Mouse (Mus musculus): ENCODE results near the gene Tmem115. TPM values are rescaled to one million over a fixed set of nuclear protein-coding genes. Genes with fewer than 3 reads are reported as not detected.

The Tmem115 gene
- total RNA-seq, 2 experiments from 2014 or later, result 1.9 to 5.9 TPM

- ATAC-seq (replicated peaks; ENCODE audit: low FRiP score, poor library complexity, severe bottlenecking), result no peak
Measured at GRCm38 (mm10) chr9:107520331-107520730, 13.4 kb upstream of the Tmem115 start.

DNA sequence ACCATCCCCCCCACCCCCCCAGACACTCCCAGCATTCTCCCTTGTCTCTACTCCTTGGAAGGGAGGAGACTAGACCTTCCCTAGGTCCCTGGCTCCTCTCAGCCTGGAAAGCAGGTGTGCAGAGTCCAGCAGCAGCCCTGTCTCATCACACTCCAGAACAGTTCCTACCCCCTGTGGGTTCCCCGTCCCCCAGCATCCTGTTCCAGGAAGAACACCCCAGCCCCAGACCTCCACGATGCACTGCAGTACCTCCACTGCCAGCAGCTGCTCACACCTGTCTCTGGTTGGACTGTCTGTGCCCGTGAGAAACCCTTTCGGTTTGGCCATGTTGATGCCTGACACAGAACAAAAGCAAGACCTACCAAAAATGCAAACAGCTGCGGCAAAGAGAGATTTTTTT, 12.6 kb upstream of the Tmem115 start:
- no peak for ATAC-seq (replicated peaks; ENCODE audit: low FRiP score, poor library complexity, severe bottlenecking)

DNA sequence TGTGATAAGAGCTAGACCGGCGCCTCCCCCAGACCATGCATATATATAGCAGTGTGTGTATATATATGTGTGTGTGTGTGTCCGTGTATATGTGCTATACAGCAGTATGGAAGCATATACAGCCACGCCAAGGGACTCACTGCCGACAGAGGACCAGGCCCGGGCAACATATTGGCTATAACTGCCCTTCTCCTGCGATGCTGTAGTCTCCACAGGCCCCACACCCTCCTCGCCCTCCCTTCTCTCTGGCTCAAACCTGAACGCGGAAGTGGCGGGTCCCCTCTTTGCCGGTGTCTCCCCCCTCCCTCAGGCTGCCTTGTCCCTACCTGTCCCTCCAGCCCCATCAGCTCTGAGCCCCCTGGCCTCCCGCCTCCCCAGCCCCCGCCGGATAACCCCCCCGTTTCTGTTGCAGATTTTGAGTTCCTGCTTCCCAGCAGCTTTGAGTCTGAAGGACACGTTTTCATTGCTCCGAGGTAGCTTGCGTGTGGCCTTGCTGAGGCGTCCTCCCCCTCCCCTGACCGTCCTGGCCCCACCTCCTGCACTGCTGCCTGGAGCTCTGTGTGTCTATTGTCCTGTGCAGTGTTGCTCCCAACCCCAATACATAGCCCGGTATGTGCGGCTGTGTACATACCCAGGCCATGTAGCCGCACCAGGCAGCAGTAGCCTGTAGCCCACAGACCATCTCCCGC, 11.9 kb upstream of the Tmem115 start:
- ATAC-seq (replicated peaks; ENCODE audit: low FRiP score, poor library complexity, severe bottlenecking), result no peak

DNA sequence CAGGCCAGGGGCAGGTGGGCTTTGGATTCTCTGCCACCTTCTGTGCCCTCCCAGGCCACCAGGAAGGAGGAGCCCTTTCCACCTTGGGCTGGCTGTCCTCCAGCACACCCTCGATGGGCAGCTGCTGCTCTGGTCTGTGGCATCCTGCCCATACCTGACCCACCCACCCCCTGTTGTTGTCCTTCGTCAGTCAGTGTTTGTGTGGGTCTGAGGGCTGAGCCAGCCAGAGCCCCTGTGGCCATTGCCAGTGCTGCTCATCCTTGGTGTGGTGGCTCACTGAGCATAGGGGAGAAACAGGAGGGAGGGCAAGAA, 11.4 kb upstream of the Tmem115 start:
- no peak for ATAC-seq (replicated peaks; ENCODE audit: low FRiP score, poor library complexity, severe bottlenecking)

DNA sequence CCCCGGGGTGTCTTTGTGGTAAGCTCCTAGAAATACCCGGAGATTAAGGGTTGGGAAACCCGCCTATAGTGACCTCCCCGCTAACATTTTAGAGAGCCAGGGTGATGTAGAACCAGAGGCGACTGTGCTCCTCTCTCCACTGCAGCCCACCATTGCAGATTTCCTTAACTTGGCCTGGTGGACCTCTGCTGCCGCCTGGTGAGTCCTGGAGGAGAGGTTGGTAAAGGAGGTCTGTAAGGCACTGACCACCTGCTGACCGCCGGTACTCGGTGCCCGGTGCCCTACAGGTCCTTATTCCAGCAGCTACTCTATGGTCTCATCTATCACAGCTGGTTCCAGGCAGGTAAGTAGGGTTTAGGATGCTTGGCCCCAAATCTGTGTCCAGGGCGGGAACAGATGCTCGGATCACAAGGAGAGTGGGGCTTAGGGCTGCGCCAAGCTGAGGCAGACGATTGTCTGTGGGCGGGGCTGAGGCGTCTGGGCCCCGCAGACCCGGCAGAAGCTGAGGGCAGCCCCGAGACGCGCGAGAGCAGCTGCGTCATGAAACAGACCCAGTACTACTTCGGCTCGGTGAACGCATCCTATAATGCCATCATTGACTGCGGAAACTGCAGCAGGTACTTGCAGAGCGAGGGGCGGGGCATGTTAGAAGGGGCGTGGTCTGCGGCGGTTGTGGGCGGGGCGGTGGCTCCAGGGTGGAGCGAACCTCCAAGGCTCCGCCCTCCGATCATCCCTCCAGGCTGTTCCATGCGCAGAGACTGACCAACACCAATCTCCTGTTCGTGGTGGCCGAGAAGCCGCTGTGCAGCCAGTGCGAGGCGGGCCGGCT, 7.3 kb upstream of the Tmem115 start:
- 0 out of 2 replicates have a peak, but pooled peaks have one; percentile 34 for ATAC-seq (replicated peaks; ENCODE audit: low FRiP score, poor library complexity, severe bottlenecking)

DNA sequence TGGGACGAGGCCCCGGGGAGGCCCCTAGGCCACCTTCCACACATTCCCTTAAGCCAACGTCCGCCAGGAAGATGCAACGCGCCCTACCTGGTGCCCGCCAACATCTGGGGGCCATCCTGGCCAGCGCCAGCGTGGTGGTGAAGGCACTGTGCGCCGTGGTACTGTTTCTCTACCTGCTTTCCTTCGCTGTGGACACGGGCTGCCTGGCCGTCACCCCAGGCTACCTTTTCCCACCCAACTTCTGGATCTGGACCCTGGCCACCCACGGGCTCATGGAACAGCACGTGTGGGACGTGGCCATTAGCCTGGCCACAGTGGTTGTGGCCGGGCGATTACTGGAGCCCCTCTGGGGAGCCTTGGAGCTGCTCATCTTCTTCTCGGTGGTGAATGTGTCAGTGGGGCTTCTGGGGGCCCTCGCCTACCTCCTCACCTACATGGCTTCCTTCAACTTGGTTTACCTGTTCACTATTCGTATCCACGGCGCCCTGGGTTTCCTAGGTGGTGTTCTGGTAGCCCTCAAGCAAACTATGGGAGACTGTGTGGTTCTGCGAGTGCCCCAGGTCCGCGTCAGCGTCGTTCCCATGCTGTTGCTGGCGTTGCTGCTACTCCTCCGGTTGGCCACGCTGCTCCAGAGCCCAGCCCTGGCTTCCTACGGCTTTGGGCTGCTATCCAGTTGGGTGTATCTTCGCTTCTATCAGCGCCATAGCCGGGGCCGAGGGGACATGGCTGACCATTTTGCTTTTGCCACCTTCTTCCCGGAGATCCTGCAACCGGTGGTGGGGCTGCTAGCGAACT, 860 bp downstream of the Tmem115 start:
- ATAC-seq (replicated peaks; ENCODE audit: low FRiP score, poor library complexity, severe bottlenecking), result peak; percentile 57

DNA sequence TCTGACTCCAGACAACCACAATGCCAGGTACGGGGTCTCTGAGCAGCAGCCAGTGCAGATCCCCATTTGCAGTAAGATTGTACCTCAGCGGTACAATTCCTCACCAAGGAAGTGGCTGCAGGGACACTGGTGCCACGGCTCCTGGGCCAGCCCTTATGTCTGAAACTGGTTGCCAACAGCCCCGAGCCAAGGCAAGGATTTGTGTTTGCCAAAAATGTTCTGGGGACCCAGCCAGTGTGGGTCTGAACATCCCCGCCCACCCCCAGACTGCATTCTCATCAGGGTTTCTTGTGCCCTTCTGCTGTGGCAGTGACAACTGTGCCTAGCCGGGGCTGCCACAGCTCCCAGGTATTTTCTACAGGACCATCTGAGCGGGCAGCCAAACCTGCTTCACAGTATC, 4.5 kb downstream of the Tmem115 start:
- ATAC-seq (replicated peaks; ENCODE audit: low FRiP score, poor library complexity, severe bottlenecking), result no peak

- no peak for ATAC-seq (replicated peaks; ENCODE audit: low FRiP score, poor library complexity, severe bottlenecking)
Measured at GRCm38 (mm10) chr9:107538711-107539110, 5.0 kb downstream of the Tmem115 start.

DNA sequence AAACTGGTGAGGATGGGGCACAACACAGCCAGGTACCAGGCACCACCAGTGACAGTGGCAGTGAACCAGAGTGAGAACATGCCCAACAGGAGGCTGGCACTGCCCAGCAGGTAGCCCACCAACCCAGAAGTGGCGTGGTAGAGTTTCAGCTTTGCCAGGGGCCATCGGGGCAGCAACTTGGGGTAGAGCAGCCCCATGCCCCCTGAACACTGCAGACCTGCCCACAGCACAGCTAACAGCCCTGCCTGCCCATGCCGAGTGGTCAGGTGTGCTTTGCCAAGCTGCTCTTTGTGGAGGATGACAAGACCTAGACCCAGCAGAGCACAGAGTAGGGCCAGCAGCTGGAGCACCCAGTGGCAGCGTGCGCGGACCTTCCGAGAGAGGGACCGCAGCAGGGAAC, 6.2 kb downstream of the Tmem115 start:
- ATAC-seq (replicated peaks; ENCODE audit: low FRiP score, poor library complexity, severe bottlenecking), result no peak

GRCm38 (mm10) chr9:107540420-107540819, 6.7 kb downstream of the Tmem115 start:
- ATAC-seq (replicated peaks; ENCODE audit: low FRiP score, poor library complexity, severe bottlenecking), result no peak

- no peak for ATAC-seq (replicated peaks; ENCODE audit: low FRiP score, poor library complexity, severe bottlenecking)
Measured at GRCm38 (mm10) chr9:107541005-107541404, 7.3 kb downstream of the Tmem115 start.

DNA sequence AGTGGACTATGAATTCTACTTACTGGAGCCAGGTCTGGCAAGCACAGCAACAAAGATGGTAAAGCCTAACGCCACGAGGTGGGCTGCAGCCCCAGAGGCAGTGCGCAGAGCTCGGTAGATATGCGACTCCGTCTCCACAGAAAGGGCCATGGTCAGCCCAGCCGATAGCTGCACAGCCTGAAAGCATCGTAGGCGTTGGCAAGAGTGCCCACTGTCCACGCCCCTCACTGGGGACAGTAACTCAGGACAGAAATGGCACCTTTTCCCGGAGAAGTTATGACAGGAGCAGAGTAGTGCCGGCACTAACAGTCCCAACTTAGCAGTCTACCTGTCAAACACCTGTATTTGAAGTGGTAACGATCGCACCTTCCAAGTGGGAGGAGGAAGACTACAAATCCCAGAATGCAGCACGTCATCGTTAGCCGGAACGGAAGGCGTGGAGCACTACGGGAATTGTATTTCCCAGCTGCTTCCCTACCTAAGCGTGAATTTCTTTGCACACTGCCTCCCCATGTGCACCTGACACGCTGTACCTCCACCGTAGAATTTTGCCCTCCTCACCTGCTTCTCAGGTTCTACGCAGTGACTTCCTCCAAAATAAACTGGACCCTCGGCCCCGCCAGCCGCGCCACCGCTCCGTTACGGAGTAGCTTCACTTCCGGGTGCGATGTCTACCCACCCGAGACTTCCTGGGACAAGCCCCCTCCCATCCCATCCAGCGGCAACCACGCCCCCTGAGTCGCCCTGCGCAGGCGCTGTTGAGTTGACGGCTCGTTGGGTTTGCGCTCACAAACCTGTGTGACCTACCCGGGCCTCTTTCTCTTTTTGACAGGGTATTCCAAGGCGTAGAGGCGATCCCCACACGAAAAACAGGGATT, 8.0 kb downstream of the Tmem115 start, which contains the start of the genes Cyb561d2 and Nprl2:
Gene Cyb561d2 (minus strand): TSS at position 720 of the 878 bp plus-strand sequence.
Gene Nprl2 (plus strand): TSS at position 753 of the 878 bp plus-strand sequence.
- peak; percentile 84 for ATAC-seq (replicated peaks; ENCODE audit: low FRiP score, poor library complexity, severe bottlenecking)

DNA sequence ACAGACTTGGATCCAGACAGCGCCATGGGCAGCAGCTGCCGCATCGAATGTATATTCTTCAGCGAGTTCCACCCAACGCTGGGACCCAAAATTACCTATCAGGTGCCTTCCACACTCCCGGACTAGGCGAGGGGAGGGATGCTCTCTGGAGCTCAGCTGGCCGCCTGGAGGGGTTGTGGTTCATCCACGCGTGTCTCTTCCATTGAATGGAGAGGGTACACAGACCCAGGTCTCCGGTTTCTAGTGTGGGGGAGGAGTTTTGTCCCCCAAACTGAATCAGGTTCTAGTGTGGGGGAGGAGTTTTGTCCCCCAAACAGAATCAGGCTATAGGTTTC, 8.6 kb downstream of the Tmem115 start:
- peak; percentile 25; the same call in 1 of the 2 replicates for ATAC-seq (replicated peaks; ENCODE audit: low FRiP score, poor library complexity, severe bottlenecking)

GRCm38 (mm10) chr9:107542721-107543120, 9.0 kb downstream of the Tmem115 start:
- no peak for ATAC-seq (replicated peaks; ENCODE audit: low FRiP score, poor library complexity, severe bottlenecking)

DNA sequence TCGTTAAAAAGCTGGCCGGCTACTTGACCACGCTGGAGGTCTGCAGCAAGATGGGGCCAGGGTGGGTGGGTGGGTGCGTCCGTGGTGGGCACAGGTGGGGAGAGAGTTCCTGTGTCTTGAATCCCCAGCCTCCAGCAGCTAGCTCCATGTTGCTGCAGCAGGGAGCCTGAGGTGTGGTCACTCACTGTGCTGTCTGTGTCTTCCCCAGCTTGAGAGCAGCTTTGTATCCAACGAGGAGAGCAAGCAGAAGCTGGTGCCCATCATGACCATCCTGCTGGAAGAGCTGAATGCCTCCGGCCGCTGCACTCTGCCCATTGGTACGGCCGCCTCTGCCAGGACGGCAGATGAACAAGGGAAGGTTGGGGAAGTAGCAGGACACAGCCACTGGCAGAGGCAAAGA, 9.6 kb downstream of the Tmem115 start:
- ATAC-seq (replicated peaks; ENCODE audit: low FRiP score, poor library complexity, severe bottlenecking), result no peak

- ATAC-seq (replicated peaks; ENCODE audit: low FRiP score, poor library complexity, severe bottlenecking), result no peak
Measured at GRCm38 (mm10) chr9:107544196-107544700, 10.5 kb downstream of the Tmem115 start.

DNA sequence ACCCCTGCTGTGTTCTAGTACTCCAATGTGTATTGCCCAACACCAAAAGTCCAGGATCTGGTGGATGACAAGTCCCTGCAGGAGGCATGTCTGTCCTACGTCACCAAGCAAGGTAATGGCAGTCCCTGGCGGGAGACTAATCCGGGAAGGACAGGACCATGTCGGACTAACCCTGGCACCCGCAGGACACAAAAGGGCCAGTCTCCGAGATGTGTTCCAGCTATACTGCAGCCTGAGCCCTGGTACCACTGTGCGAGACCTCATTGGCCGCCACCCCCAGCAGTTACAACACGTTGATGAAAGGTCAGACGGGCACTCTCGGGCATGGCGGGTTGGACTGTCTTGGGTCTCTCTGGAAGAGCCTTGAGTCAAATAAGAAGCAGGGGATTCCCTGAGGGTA, 11.0 kb downstream of the Tmem115 start:
- ATAC-seq (replicated peaks; ENCODE audit: low FRiP score, poor library complexity, severe bottlenecking), result no peak

DNA sequence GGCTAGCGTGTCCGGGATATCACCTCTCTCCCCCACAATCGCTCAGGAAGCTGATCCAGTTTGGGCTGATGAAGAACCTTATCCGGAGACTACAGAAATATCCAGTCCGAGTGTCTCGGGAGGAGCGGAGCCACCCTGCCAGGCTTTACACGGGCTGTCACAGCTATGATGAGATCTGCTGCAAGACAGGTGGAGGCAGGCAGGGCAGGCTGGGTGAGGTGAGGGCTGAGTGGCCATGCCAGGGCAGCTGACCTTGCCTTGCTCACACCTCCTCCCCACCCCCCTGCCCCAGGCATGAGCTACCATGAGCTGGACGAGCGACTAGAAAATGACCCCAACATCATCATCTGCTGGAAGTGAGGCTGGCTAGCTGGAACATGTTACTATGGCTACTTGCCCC, 11.5 kb downstream of the Tmem115 start:
- no peak for ATAC-seq (replicated peaks; ENCODE audit: low FRiP score, poor library complexity, severe bottlenecking)

DNA sequence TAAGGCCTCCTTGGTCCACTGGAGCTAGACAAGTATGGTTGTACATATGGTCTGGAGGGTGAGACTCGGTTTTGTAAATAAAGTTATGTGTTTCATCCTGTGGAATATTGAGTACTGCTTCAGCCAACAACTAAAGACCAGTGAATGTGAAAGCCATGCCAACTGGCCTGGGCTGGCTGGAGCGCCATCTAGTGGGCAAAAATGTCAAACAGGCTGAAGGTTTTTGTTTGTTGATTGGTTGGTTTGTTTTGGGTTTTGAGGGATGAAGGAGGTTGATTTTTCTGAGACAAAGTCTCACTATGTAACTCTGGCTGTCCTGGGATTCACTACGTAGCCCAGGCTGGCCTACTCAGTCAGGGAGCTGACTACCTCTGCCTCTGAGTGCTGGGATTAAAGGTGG, 11.9 kb downstream of the Tmem115 start:
- ATAC-seq (replicated peaks; ENCODE audit: low FRiP score, poor library complexity, severe bottlenecking), result peak; percentile 34; the same call in 1 of the 2 replicates
